Mouse (Mus musculus) MEL (cell line): ENCODE measurements at regions not wholly inside any gene's neighbourhood (a gene's known extent, or its start where the extent isn't known, plus 50 kb on each side); places are given as distances from the start of the nearest gene placed in this dataset.

ENCODE experiments used
- DNase-seq: peaks from one replicate; pipeline ENCODE4 v3.0.0; 2011; ENCODE audit warnings: low read depth, low spot score
- H3K27ac ChIP-seq: 2 replicates; pipeline ENCODE4 v1.5.1; 2012; ENCODE audit warnings: low read depth, mild to moderate bottlenecking, control low read depth, low read length, moderate library complexity; ENCODE audit not compliant: control insufficient read depth
- H3K27me3 ChIP-seq, 2 experiments: fragments of 150-350 bp in 1 of 2; sonication (generic) in 1 of 2; 2 replicates each; pipeline ENCODE4 v1.6.1; 2012; ENCODE audit warnings: low read length in 2 of 2, mild to moderate bottlenecking in 2 of 2, improper control_type of control experiment in 1 of 2, moderate library complexity in 1 of 2; ENCODE audit not compliant: insufficient read depth in 2 of 2, control insufficient read depth in 1 of 2
- H3K36me3 ChIP-seq, 2 experiments: 2 replicates each; pipeline ENCODE4 v1.6.1; 2012 to 2014; ENCODE audit warnings: low read length in 2 of 2, improper control_type of control experiment in 1 of 2, inconsistent platforms in 1 of 2, mild to moderate bottlenecking in 1 of 2; ENCODE audit not compliant: insufficient read depth in 2 of 2, control insufficient read depth in 1 of 2
- H3K4me1 ChIP-seq, 2 experiments: fragments of 150-350 bp in 1 of 2; sonication (generic) in 1 of 2; 2 replicates each; pipeline ENCODE4 v1.6.1; 2012; ENCODE audit warnings: low read length in 2 of 2, improper control_type of control experiment in 1 of 2, mild to moderate bottlenecking in 1 of 2; ENCODE audit not compliant: insufficient read depth in 2 of 2, control insufficient read depth in 1 of 2
- H3K4me3 ChIP-seq, 2 experiments: fragments of 150-350 bp in 1 of 2; sonication (generic) in 1 of 2; 2 replicates each; pipeline ENCODE4 v1.5.1; 2012; ENCODE audit warnings: low read depth in 2 of 2, low read length in 2 of 2, mild to moderate bottlenecking in 2 of 2, moderate library complexity in 2 of 2, control low read depth in 1 of 2, improper control_type of control experiment in 1 of 2; ENCODE audit not compliant: control insufficient read depth in 1 of 2, insufficient read depth in 1 of 2
- H3K79me2 ChIP-seq: 2 replicates; pipeline ENCODE4 v1.6.1; 2012; ENCODE audit warnings: mild to moderate bottlenecking, low read length, moderate library complexity; ENCODE audit not compliant: control insufficient read depth, poor library complexity, insufficient read depth
- H3K9ac ChIP-seq: 2 replicates; pipeline ENCODE4 v1.6.1; 2012; ENCODE audit warnings: low read depth, mild to moderate bottlenecking, control low read depth, low read length, moderate library complexity; ENCODE audit not compliant: control insufficient read depth, poor library complexity, severe bottlenecking
- H3K9me3 ChIP-seq: fragments of 150-350 bp; sonication (generic); replicated peaks from 2 replicates; pipeline ENCODE4 v1.6.1; 2012; ENCODE audit warnings: mild to moderate bottlenecking, low read length, improper control_type of control experiment, moderate library complexity; ENCODE audit not compliant: insufficient read depth
- CHD1 ChIP-seq: IDR thresholded peaks from 2 replicates; pipeline ENCODE4 v1.6.1; 2012; ENCODE audit warnings: low read depth, mild to moderate bottlenecking, inconsistent platforms, low read length, improper control_type of control experiment
- E2F4 ChIP-seq: IDR thresholded peaks from 2 replicates; pipeline ENCODE4 v1.6.1; 2011; ENCODE audit warnings: low read depth, low read length, improper control_type of control experiment, borderline replicate concordance
- ELF1 ChIP-seq: IDR thresholded peaks from 2 replicates; pipeline ENCODE4 v1.6.1; 2014; ENCODE audit warnings: low read depth, mild to moderate bottlenecking, inconsistent platforms, low read length, improper control_type of control experiment, moderate library complexity
- HCFC1 ChIP-seq: IDR thresholded peaks from 2 replicates; pipeline ENCODE4 v1.6.1; 2012; ENCODE audit warnings: low read depth, mild to moderate bottlenecking, inconsistent platforms, low read length, improper control_type of control experiment, moderate library complexity
- KAT2A ChIP-seq: conservative IDR thresholded peaks from 2 replicates; pipeline ENCODE4 v1.6.1; 2012; ENCODE audit warnings: low read depth, low read length, improper control_type of control experiment, inconsistent platforms
- MYC ChIP-seq: IDR thresholded peaks from 2 replicates; pipeline ENCODE4 v1.6.1; 2011; ENCODE audit warnings: low read depth, mild to moderate bottlenecking, low read length, improper control_type of control experiment, moderate library complexity
- NELFE ChIP-seq: IDR thresholded peaks from 2 replicates; pipeline ENCODE4 v1.6.1; 2011; ENCODE audit warnings: low read depth, low read length, improper control_type of control experiment
- POLR2A ChIP-seq, 2 experiments: IDR thresholded peaks; 2 replicates each; pipeline ENCODE4 v1.6.1; 2011 to 2012; ENCODE audit warnings: low read length in 2 of 2, mild to moderate bottlenecking in 2 of 2, control low read depth in 1 of 2, improper control_type of control experiment in 1 of 2, low read depth in 1 of 2, moderate library complexity in 1 of 2; ENCODE audit not compliant: control insufficient read depth in 1 of 2, insufficient read depth in 1 of 2, poor library complexity in 1 of 2
- POLR2AphosphoS5 ChIP-seq: IDR thresholded peaks from 2 replicates; pipeline ENCODE4 v1.6.1; 2012; ENCODE audit warnings: low read depth, borderline replicate concordance, mild to moderate bottlenecking, inconsistent platforms, low read length, moderate library complexity, mixed read lengths
- TAL1 ChIP-seq: IDR thresholded peaks from 2 replicates; pipeline ENCODE4 v1.6.1; 2012; ENCODE audit warnings: mild to moderate bottlenecking, inconsistent platforms, low read length, moderate library complexity, mixed read lengths
- TBP ChIP-seq: IDR thresholded peaks from 2 replicates; pipeline ENCODE4 v1.8.0; 2011; ENCODE audit warnings: low read depth, low read length, improper control_type of control experiment
- USF2 ChIP-seq, 2 experiments: IDR thresholded peaks; 2 replicates each; pipeline ENCODE4 v1.6.1; 2011 to 2012; ENCODE audit warnings: improper control_type of control experiment in 2 of 2, low read length in 2 of 2, borderline replicate concordance in 1 of 2, inconsistent platforms in 1 of 2, low read depth in 1 of 2, mild to moderate bottlenecking in 1 of 2; ENCODE audit not compliant: insufficient read depth in 1 of 2
- ZMIZ1 ChIP-seq: IDR thresholded peaks from 2 replicates; pipeline ENCODE4 v1.6.1; 2012; ENCODE audit warnings: low read depth, mild to moderate bottlenecking, inconsistent platforms, low read length, improper control_type of control experiment, moderate library complexity

DNA sequence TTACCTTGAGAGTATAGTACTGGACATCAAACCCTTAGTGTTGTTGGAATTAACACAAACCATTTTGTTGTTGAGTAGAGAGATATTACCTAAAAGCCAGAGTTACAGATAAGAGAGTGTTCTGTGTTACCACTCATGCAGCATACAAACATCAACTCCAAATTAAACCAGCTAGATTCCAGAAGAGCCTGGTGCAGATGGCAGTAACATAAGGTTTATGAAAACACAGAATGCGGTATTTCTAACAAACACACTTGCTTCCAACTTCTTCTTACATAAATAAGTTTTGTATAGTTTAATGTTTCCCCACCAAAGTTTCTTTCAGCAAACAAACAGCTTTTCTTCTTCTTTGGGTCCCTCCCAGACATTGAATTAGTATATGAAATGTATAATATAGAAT, 675.1 kb downstream of the Adgrl2 start:
- TF ChIP-seq ELF1, result no peak
- H3K36me3 ChIP-seq, result no peaks in the 10 kb centered on the region
- no peak overlapping the region for H3K9ac ChIP-seq
- no peak overlapping the region for H3K27ac ChIP-seq
- H3K27me3 ChIP-seq, result no peaks in the 10 kb centered on the region; a peak in 1 of 4 replicates
- H3K79me2 ChIP-seq, result no peaks in the 10 kb centered on the region
- H3K9me3 ChIP-seq, result no peaks in the 10 kb centered on the region
- H3K4me3 ChIP-seq, result no peak overlapping the region
- no peaks in the 10 kb centered on the region for H3K4me1 ChIP-seq
- DNase-seq, result no peak

DNA sequence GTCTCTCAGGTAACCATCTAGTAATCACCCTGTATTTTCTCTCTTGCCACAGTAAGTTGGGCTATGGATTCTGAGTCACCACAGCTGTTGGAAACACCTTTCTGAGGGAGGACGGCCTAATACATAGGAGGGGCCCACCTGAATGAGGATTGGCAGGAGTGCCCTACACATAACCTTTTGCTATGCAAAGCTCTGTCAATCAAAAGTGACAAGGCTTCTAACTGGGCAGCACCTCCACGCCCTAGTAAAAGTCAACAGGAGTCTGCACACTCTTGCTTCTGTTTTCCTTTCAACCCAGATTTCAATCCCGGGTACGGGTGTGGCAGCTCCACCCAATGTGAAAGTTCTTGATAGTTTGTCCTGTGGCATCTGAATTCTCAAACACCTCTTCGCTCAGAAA, 694.8 kb downstream of the Adgrl2 start:
- H3K27me3 ChIP-seq, result no peaks in the 10 kb centered on the region
- no peaks in the 10 kb centered on the region for H3K9me3 ChIP-seq
- H3K4me3 ChIP-seq, result no peak overlapping the region
- no peaks in the 10 kb centered on the region for H3K79me2 ChIP-seq
- H3K36me3 ChIP-seq, result no peaks in the 10 kb centered on the region
- no peak for TF ChIP-seq KAT2A
- TF ChIP-seq HCFC1, result no peak
- TF ChIP-seq USF2 (IDR thresholded peaks at IDR 0.05; ENCODE audit: borderline replicate concordance in 1 of 2, insufficient read depth in 1 of 2, low read depth in 1 of 2, low read length in 2 of 2), result no peak
- TF ChIP-seq TBP, result no peak
- no peak for TF ChIP-seq POLR2AphosphoS5
- no peak for TF ChIP-seq CHD1
- TF ChIP-seq POLR2A (IDR thresholded peaks at IDR 0.05; ENCODE audit: control insufficient read depth in 1 of 2, insufficient read depth in 1 of 2, low read depth in 1 of 2, low read length in 2 of 2, poor library complexity in 1 of 2), result no peak
- TF ChIP-seq E2F4, result no peak
- TF ChIP-seq MYC, result no peak
- TF ChIP-seq ZMIZ1, result no peak
- DNase-seq, result no peak
- H3K27ac ChIP-seq, result no peak overlapping the region
- H3K4me1 ChIP-seq, result no peaks in the 10 kb centered on the region
- H3K9ac ChIP-seq, result no peak overlapping the region

- TF ChIP-seq TAL1 (no peak), NELFE (no peak)
- TF ChIP-seq, all 39 proteins: peak for 0
- no peak for DNase-seq
- Histone ChIP-seq H3K9me3 (no peaks in the 10 kb centered on the region), H3K27ac (no peak overlapping the region), H3K4me3 (no peak overlapping the region), H3K27me3 (no peaks in the 10 kb centered on the region; a peak in 1 of 4 replicates), H3K9ac (no peak overlapping the region), H3K4me1 (0 out of 4 replicates have a peak, but pooled peaks cover 0 to 3% of the 10 kb centered on the region in 2 experiments), H3K36me3 (no peaks in the 10 kb centered on the region), H3K79me2 (no peaks in the 10 kb centered on the region)
Measured at GRCm38 (mm10) chr3:148278978-148279377, 711.4 kb downstream of the Adgrl2 start.
